Mouse (Mus musculus) kidney, adult 2 months (tissue): Measurements from ENCODE around the gene Lrrc8c.

Experiments
- CTCF ChIP-seq: fragments of 200-500 bp; conservative IDR thresholded peaks from 2 replicates; pipeline ENCODE4 v1.5.1; 2011; ENCODE audit warnings: low read depth, mild to moderate bottlenecking, control low read depth, low read length, moderate library complexity, mixed read lengths; ENCODE audit not compliant: insufficient read depth, insufficient read length
- POLR2A ChIP-seq: fragments of 200-500 bp; IDR thresholded peaks from one replicate; pipeline ENCODE4 v1.6.1; 2011; ENCODE audit warnings: low read depth, low read length, control low read depth

DNA sequence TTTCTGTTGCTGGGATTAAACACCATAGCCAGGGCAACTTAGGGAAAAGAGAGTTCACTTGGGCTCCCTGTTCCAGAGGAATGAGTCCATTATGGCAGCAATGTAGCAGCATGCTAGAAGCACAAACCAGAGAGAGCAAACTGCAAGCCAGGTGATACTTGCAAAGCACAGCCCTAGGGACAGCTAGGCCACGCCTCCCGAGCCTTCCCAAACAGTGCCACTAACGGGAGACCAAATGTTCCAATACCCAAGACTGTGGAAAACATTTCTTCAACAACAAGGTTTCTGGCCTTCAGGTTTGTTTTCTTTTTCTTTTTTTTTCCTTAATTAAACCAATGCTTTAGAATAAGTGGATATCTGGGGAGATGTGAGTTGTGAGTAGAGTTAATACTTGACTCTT, 38.2 kb downstream of the Lrrc8c start:
- TF ChIP-seq CTCF, result no peak
- TF ChIP-seq POLR2A, result no peak
